Comparison of ENCODE assay signal across 9 mouse cellular contexts in genomic region chr5:101669381-101669780, GRCm38 (mm10). TPM values are rescaled to one million over a fixed set of nuclear protein-coding genes. Genes with fewer than 3 reads are reported as not detected.
DNase-seq lines count a peak whose midpoint lies in the region; ATAC-seq lines count a peak whose summit lies in the region.
"Had no signal": no experiment of that assay in that cellular context is flagged by ENCODE, and none has a peak within 500 bp of the region (broad histone marks: within the 10 kb centered on the region; RNA-seq: fewer than 3 reads in every experiment).

No protein-coding gene starts in this region.

- no peak for ATAC-seq in forebrain, embryonic 12.5 days (ENCODE audit: low FRiP score)
- ATAC-seq in hindbrain, embryonic 15.5 days (ENCODE audit: low FRiP score, low read depth) = no peak
- 0 out of 2 replicates have a peak, but pooled peaks have one; percentile 47 for ATAC-seq in midbrain, embryonic 15.5 days (replicated peaks)

- H3K9ac ChIP-seq in forebrain, embryonic 12.5 days = no peak overlapping the region
- H3K9ac ChIP-seq in hindbrain, embryonic 15.5 days = no peak overlapping the region
- no peak overlapping the region for H3K9ac ChIP-seq in midbrain, embryonic 15.5 days

- no peak overlapping the region for H3K27ac ChIP-seq in forebrain, embryonic 10.5 days
- H3K27ac ChIP-seq in forebrain, embryonic 12.5 days = no peak overlapping the region
- no peak overlapping the region for H3K27ac ChIP-seq in hindbrain, embryonic 15.5 days (replicated peaks)
- no peak overlapping the region for H3K27ac ChIP-seq in midbrain, embryonic 15.5 days

- no peak overlapping the region for H3K4me2 ChIP-seq in forebrain, embryonic 12.5 days
- H3K4me2 ChIP-seq in hindbrain, embryonic 15.5 days = peak overlapping the region; percentile 38; the same call in 1 of the 2 replicates
- peak overlapping the region; percentile 27 for H3K4me2 ChIP-seq in midbrain, embryonic 15.5 days

- H3K4me3 ChIP-seq in forebrain, embryonic 10.5 days = no peak overlapping the region
- no peak overlapping the region for H3K4me3 ChIP-seq in forebrain, embryonic 12.5 days (replicated peaks)
- H3K4me3 ChIP-seq in hindbrain, embryonic 15.5 days = 0 out of 2 replicates have a peak overlapping the region, but pooled peaks have one; percentile 8
- H3K4me3 ChIP-seq in midbrain, embryonic 15.5 days = no peak overlapping the region

- WGBS in forebrain, embryonic 10.5 days = 2% methylated on average over 15 of the region's 15 CpGs
- WGBS in forebrain, embryonic 12.5 days = 2% methylated on average over 15 of the region's 15 CpGs
- WGBS in hindbrain, embryonic 15.5 days = 2% methylated on average over 15 of the region's 15 CpGs
- WGBS in midbrain, embryonic 15.5 days = 3% methylated on average over 15 of the region's 15 CpGs

- peaks cover 65% of the 10 kb centered on the region for H3K27me3 ChIP-seq in forebrain, embryonic 10.5 days (ENCODE audit: poor library complexity, severe bottlenecking)
- H3K27me3 ChIP-seq in forebrain, embryonic 12.5 days = peaks cover 65% of the 10 kb centered on the region
- H3K27me3 ChIP-seq in hindbrain, embryonic 15.5 days = peaks cover 44% of the 10 kb centered on the region
- peaks cover 58% of the 10 kb centered on the region for H3K27me3 ChIP-seq in midbrain, embryonic 15.5 days (replicated peaks)

- H3K4me1 ChIP-seq in forebrain, embryonic 10.5 days = peaks cover 18% of the 10 kb centered on the region
- H3K4me1 ChIP-seq in forebrain, embryonic 12.5 days = peaks cover 12% of the 10 kb centered on the region
- H3K4me1 ChIP-seq in hindbrain, embryonic 15.5 days (replicated peaks) = peaks cover 7% of the 10 kb centered on the region
- peaks cover 12% of the 10 kb centered on the region for H3K4me1 ChIP-seq in midbrain, embryonic 15.5 days

- DNase-seq in forebrain, embryonic 10.5 days (ENCODE audit: extremely low spot score, low spot score) = peak; percentile 39
- DNase-seq in right cerebral cortex, adult 18-20 months = peak; percentile 20
- DNase-seq in right cerebral cortex, adult 2 months (ENCODE audit: low spot score in 2 of 2) = no peak
- DNase-seq in gastrocnemius, postnatal 25 days = no peak
- no peak for DNase-seq in Muller cell, postnatal 12 days (ENCODE audit: inconsistent ontology term)

- H3K9me3 ChIP-seq in forebrain, embryonic 10.5 days = no peaks in the 10 kb centered on the region
- no peaks in the 10 kb centered on the region for H3K9me3 ChIP-seq in forebrain, embryonic 12.5 days
- H3K9me3 ChIP-seq in hindbrain, embryonic 15.5 days = no peaks in the 10 kb centered on the region
- H3K9me3 ChIP-seq in midbrain, embryonic 15.5 days = no peaks in the 10 kb centered on the region

- H3K36me3 ChIP-seq in forebrain, embryonic 10.5 days (replicated peaks) = no peaks in the 10 kb centered on the region
- no peaks in the 10 kb centered on the region for H3K36me3 ChIP-seq in forebrain, embryonic 12.5 days (replicated peaks)
- H3K36me3 ChIP-seq in hindbrain, embryonic 15.5 days = no peaks in the 10 kb centered on the region
- H3K36me3 ChIP-seq in midbrain, embryonic 15.5 days (replicated peaks) = no peaks in the 10 kb centered on the region
- H3K36me3 ChIP-seq: G1E had no signal

RNA-seq across cellular contexts. Expression of gene Nkx6-1, which starts 4.6 kb away (rescaled TPM):
- 1.0 and 1.1 TPM in 2 replicates for polyA plus RNA-seq in forebrain, embryonic 10.5 days (2016; fragmentation: Nextera tagmentation; extraction: Ambion mirVana)
- polyA plus RNA-seq in forebrain, embryonic 12.5 days (2016; fragmentation: Nextera tagmentation; extraction: Ambion mirVana) = 0.40 and 0.50 TPM in 2 replicates
- polyA plus RNA-seq in hindbrain, embryonic 15.5 days (2015; fragmentation: Nextera tagmentation; extraction: Ambion mirVana) = 6.2 and 6.4 TPM in 2 replicates
- 2.1 and 2.5 TPM in 2 replicates for polyA plus RNA-seq in midbrain, embryonic 15.5 days (2015; fragmentation: Nextera tagmentation; extraction: Ambion mirVana)
- not detected for total RNA-seq in gastrocnemius, postnatal 25 days (2021)
- polyA plus RNA-seq: G1E had no signal

Comparison
In these comparisons a context has a peak if more than half of its experiments do, and no peak if none do; other contexts are left out.
1. DNase-seq: peak in forebrain, embryonic 10.5 days (single experiment) and right cerebral cortex, adult 18-20 months (single experiment); none in right cerebral cortex, adult 2 months (0 of 2), gastrocnemius, postnatal 25 days (single experiment) and Muller cell, postnatal 12 days (single experiment).